Mouse (Mus musculus): ENCODE measurements at regions not wholly inside any gene's neighbourhood (a gene's known extent, or its start where the extent isn't known, plus 50 kb on each side); places are given as distances from the start of the nearest gene placed in this dataset.
"Not testable (repeated sequence)": the region's sequence is repeated elsewhere in the genome, so short reads cannot be mapped to it uniquely, and the experiment has no call there.

- DNase-seq (ENCODE audit: low spot score in 2 of 2); intact Hi-C loops (cut with DNase I): not testable (repeated sequence)
Observed at GRCm38 (mm10) chr1:184669173-184669572, 63.2 kb downstream of the Hlx start.

DNA sequence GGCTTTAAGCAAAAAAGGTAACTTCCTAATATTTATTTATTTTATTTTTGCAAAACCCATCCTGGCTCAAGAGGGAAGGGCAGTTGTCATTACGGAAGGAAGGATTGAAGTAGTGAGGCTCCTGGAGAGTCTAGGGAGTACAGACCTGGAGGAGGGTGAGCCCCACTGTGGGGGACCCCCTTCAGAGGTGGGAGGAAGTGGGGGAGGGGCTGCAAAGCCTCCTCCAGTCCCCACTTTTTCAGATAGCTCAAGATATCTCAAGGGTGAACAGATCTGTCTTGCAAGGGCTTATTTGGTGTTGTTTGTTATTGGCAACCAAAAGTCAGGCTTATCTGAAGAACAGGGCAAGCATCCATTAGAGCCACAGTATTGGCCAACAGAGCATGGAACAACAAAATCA, 64.0 kb downstream of the Hlx start:
- no peak for DNase-seq (ENCODE audit: low spot score in 2 of 2)
- intact Hi-C loops (cut with DNase I) = no loop called here

DNA sequence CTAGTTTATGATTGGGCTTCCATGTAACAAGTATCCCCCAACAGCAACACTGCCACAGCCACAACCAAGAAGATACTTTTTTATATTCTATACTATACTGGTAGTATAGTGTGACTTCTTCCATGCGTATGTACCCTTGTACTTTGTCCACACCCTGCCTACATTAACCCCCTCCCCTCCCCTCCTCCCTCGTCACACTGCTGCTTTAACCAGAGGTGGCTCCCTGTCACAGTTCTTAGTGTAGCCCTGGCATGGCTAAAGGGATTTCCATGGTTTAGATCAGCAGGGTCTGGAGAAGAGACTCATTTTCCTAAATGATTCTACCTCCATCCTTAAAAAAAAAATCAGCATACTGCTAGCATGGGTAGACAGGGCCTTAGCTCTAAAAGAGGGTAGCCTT, 64.4 kb downstream of the Hlx start:
- DNase-seq (ENCODE audit: low spot score in 2 of 2) = no peak
- intact Hi-C loops (cut with DNase I) = no loop called here

DNA sequence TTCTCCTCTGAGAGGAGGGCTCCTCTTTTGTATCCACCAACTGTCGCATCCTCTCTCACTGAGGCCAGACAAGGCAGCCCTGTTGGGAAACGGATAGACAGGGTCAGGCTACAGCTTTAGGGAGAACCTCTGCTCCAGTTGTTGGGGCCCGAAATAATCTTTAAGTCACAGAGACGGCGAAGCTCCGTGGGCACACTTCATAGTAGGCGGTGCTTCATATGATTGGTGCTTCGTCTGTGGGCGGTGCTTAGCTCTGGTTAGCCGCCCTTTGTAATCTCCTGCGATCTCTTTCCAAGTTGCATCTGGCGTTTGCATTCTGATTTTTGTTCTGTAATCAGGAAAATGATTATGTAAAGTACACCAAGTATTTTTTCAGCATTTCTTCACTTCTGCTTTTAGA, 67.2 kb downstream of the Hlx start:
- DNase-seq (ENCODE audit: low spot score in 2 of 2) = no peak
- intact Hi-C loops (cut with DNase I) = no loop called here

- intact Hi-C loops (cut with DNase I) = no loop called here
- no peak for DNase-seq (ENCODE audit: low spot score in 2 of 2)
Observed at GRCm38 (mm10) chr1:184664098-184664375, 68.4 kb downstream of the Hlx start.

DNA sequence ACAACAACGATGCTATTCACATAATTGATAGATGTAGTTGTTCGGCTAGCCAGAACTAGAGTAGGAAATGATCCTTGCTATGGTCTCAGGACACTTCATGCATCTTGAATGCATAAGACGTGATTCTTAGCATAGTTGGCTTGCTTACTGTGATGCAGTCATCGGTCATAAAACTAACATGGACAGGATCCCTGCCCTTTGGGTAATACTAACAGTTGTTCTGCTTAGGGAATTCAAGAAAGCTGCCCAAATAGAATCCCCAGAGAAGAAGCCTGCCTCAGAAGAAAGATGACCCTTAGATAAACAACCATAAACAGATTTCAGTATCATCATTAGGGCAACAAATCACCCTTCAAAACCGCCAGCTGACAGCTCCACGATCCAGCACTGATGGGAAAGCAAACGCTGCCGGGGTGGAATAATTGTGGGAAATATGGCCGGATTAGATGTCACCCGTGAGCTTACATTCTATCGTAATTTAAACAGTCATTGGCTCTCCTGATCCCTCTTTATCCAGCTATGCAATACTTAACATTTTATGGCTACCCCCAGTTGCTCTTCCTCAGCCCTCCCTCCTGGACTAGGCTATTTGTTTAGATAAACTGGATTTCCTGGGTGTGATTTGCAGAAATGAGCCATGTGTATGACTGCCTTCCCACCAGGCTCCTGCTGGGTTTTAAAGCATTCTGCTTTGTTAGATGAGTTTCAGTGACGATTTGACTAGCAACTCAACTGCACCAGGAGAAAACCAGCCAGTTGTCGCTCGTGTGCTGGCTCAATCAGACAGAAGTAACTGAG, 68.9 kb downstream of the Hlx start:
- intact Hi-C loops (cut with DNase I) = no loop called here
- no peak for DNase-seq (ENCODE audit: low spot score in 2 of 2)

GRCm38 (mm10) chr1:184650541-184651105, 81.8 kb downstream of the Hlx start:
- intact Hi-C loops (cut with DNase I) = no loop called here
- DNase-seq (ENCODE audit: low spot score in 2 of 2) = peak; percentile 12 to 47

- peak in 1 of 2 experiments; percentile 5 for DNase-seq (ENCODE audit: low spot score in 2 of 2)
- intact Hi-C loops (cut with DNase I) = no loop called here
Observed at GRCm38 (mm10) chr1:184647920-184648540, 84.4 kb downstream of the Hlx start.

DNA sequence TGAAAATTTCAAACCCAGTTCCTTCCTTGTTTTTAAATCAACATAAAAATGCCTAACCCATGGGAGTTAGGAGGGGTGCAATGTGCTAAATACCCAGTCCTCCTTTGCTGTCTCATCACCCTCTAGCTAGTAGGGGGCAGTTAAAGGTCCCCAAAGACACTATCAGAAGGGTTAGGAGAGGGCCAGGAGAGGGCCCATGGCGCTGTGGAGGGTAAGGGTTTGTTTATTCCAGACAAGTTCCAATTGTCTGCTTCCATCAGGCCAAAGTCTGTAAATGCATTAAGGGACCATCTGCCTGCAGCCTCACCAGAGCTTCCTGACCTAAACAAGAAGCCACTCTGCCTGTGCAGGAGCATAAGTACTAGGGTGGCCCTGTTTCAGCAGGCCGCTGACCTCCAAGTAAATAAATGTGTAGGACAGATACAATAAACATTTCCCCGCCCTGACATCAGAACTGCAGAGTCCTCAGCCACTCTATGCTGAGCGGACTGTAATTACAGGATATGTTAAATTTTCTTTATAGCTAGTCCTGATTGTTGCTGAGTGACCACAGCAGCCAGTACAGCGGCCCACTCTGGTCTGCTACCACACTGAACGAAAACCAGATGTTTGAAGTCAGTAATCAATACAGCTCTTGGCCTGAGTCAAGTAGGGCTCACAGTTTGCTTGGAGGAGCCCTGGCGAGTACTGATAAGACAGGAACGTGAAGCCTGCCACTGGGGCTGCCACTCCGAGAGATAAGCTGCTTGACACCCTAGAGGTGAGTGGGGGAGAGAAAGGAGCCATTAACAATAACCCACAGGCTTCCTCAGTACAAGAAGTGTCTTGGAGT, 87.4 kb downstream of the Hlx start:
- no peak for DNase-seq (ENCODE audit: low spot score in 2 of 2)
- intact Hi-C loops (cut with DNase I) = no loop called here

- intact Hi-C loops (cut with DNase I) = no loop called here
- DNase-seq (ENCODE audit: low spot score in 2 of 2) = no peak
Observed at GRCm38 (mm10) chr1:184630695-184631475, 101.5 kb downstream of the Hlx start.

- intact Hi-C loops (cut with DNase I) = no loop called here
Observed at GRCm38 (mm10) chr1:184629194-184629593, 103.2 kb downstream of the Hlx start.

GRCm38 (mm10) chr1:184628566-184629168, 103.8 kb downstream of the Hlx start:
- intact Hi-C loops (cut with DNase I) = no loop called here
- no peak for DNase-seq (ENCODE audit: low spot score in 2 of 2)

More at GRCm38 (mm10) chr1:184629194-184629593, 103.2 kb downstream of the Hlx start:
- no peak for DNase-seq (ENCODE audit: low spot score in 2 of 2)

GRCm38 (mm10) chr1:184622462-184622861, 110.0 kb downstream of the Hlx start:
- DNase-seq (ENCODE audit: low spot score in 2 of 2) = no peak
- intact Hi-C loops (cut with DNase I) = no loop called here

DNA sequence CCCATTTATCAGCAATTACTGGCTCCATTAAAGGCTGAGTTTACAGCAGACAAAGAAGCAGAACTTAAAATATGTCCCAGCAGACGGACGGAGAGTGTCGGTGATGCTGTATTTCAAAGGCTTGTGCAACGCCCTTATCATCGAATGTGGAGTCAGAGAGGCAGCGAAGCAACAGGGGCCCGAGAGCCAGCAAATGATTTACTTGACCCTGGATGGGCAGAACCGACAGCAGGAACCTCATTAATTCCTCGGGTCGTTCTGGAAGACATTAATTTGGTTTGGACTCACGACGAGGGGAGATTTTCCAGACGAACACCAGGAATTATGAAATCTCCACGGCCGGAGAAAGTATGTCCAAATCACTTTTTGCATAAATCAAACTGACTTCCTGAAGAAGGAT, 110.5 kb downstream of the Hlx start:
- intact Hi-C loops (cut with DNase I) = no loop called here
- DNase-seq (ENCODE audit: low spot score in 2 of 2) = no peak

GRCm38 (mm10) chr1:184617853-184618454, 114.5 kb downstream of the Hlx start:
- no peak for DNase-seq (ENCODE audit: low spot score in 2 of 2)
- intact Hi-C loops (cut with DNase I) = no loop called here

- intact Hi-C loops (cut with DNase I) = no loop called here
- DNase-seq (ENCODE audit: low spot score in 2 of 2) = no peak
Observed at GRCm38 (mm10) chr1:184615991-184616390, 116.4 kb downstream of the Hlx start.

DNA sequence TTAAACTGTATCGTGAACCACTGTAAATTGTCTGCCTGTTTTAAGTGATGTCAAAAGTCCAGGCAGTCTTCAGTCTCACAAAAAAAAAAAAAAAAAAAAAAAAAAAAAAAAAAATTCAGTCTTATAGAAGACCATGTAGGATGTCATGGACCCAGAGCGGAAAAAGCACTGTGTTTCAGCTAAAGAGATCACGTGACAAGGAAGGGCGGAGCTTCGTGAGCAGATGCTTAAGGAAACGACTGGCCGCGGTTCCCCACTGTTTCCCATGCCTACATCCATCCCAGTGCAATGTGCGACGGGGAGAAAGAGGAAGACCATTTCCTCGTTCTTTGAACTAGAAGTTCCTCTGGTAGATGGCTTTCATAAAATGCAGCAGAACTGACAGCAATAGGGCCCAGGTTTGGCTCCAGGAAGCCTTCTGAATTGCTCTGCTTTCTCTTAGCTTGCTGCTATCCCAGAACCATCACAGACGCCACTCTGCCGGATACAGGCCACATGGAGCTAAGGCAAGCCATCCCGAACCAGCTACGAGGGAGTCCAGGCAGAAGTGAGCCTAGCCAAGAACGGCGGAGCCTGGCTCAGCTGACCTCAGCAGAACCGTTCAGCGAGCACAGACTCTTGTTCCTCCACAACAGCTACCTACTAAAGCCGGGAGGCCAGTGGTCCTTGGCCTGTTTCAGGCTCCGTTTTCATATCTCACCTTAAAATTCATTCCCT, 117.6 kb downstream of the Hlx start:
- intact Hi-C loops (cut with DNase I) = no loop called here
- no peak for DNase-seq (ENCODE audit: low spot score in 2 of 2)

DNA sequence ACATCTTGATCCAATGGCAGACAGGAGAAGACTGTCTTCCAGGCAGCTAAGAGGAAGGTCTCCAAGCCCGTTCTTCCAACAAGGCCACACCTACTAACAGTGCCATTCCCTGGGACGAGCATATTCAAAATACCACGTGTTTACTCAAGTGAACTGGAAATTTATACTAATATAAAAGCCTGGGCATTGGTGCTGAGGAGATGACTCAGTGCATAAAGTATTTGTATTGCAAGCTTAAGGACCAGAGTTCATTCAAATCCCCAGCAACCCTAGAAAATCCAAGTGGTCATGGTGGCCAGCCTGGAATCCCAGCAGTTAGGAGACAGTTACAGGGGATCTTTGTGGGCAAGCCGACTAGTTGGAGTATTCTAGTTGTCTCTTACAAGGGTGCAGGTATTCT, 119.5 kb downstream of the Hlx start:
- intact Hi-C loops (cut with DNase I) = no loop called here

More for the DNA sequence above, 119.5 kb downstream of the Hlx start:
- DNase-seq (ENCODE audit: low spot score in 2 of 2) = no peak

Data from left cerebral cortex, postnatal 14 days (tissue).